Mouse (Mus musculus): Measurements from ENCODE around the gene Slc20a1.

Slc20a1 gene

GRCm38 (mm10) chr2:129258056-129258455 lies 59.5 kb downstream of the Slc20a1 start:
- DNase-seq, result no peak

- peak; percentile 89 to 95 for DNase-seq
Observed at GRCm38 (mm10) chr2:129258475-129259211, 60.1 kb downstream of the Slc20a1 start.

- DNase-seq, result no peak
Observed at GRCm38 (mm10) chr2:129260646-129261045, 62.1 kb downstream of the Slc20a1 start.

Data from cerebellum, postnatal 10 days (tissue).